Mouse (Mus musculus) fat pad, adult 2 months (tissue): ENCODE measurements at regions not wholly inside any gene's neighbourhood (a gene's known extent, or its start where the extent isn't known, plus 50 kb on each side); places are given as distances from the start of the nearest gene placed in this dataset.

Source experiments
- DNase-seq: peaks from one replicate; pipeline ENCODE4 v3.0.0-alpha.2; 2011; ENCODE audit warnings: low read depth, low spot score; ENCODE audit errors: extremely low read depth

GRCm38 (mm10) chr17:45929591-45929990, 102.6 kb downstream of the Vegfa start:
- no peak for DNase-seq

GRCm38 (mm10) chr17:45928903-45929477, 103.2 kb downstream of the Vegfa start:
- no peak for DNase-seq

GRCm38 (mm10) chr17:45928013-45928412, 104.2 kb downstream of the Vegfa start:
- DNase-seq = no peak

DNA sequence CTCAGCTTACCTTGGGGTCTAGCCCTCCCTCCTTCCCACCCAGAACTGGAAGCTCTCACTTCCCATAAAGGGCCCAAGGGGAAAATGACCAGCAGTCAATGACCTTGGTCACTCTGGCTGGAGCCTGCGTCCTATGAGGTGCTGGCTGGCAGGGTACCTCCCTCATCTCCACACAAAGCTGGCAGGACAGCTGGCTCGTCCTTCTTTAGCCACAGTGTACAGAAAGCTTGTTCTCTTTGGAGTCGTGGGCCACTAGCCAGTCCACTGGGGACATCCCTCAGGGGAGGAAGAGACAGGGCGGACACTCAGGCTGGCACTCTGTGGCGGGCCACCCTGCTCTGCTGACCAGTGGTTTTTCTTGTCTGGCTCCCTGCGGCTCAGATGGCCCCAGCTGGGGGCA, 106.3 kb downstream of the Vegfa start:
- DNase-seq = no peak

DNA sequence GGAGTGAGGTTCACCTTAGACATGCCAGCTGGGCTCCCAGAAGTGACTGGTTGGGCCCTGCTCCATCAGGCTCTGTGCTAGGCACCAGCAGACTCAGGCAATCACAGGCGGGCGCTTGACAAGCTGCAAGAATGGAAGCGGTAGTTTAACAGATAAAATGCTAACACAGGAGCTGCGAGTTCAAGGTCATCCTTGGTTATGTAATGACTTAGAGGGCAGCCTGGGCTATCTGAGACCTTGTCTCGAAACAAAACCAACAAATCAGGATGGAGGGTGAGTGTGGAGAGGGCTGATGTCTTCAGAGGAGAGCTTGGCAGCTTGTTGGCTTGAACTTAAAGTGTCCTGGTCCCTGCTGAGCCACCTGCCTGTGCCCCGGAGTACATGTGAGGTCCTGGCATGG, 107.6 kb downstream of the Vegfa start:
- no peak for DNase-seq

- DNase-seq = no peak
Observed at GRCm38 (mm10) chr17:45923217-45923730, 108.9 kb downstream of the Vegfa start.

GRCm38 (mm10) chr17:45917647-45918046, 114.5 kb downstream of the Vegfa start:
- DNase-seq = no peak

GRCm38 (mm10) chr17:45916937-45917336, 115.2 kb downstream of the Vegfa start:
- no peak for DNase-seq

DNA sequence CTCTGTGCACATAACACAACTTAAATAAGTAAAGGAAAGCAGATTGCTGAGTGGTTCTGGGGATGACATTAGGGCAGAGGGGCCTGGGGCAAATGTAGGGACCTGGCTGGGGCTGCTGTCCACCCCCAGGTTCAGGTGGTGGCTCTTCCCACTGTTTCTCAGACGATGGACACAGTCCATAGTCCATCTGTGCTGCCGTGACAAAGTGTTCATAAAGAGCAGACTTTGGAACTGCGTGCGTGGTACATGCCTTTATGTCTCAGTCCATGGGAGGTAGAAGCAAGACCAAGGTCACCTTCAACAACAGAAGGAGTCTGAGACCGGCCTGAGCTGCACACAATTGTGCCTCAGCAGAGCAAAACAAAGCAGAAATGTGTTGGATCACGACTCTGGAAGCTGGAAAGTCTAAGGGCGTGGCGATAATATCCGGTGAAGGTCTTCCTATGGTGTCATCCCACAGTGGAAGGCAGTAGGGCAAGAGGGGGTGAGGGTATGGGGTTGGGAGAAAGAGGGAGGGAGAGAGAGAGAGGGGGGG, 117.4 kb downstream of the Vegfa start:
- DNase-seq = no peak

GRCm38 (mm10) chr17:45914237-45914636, 117.9 kb downstream of the Vegfa start:
- DNase-seq = no peak

DNA sequence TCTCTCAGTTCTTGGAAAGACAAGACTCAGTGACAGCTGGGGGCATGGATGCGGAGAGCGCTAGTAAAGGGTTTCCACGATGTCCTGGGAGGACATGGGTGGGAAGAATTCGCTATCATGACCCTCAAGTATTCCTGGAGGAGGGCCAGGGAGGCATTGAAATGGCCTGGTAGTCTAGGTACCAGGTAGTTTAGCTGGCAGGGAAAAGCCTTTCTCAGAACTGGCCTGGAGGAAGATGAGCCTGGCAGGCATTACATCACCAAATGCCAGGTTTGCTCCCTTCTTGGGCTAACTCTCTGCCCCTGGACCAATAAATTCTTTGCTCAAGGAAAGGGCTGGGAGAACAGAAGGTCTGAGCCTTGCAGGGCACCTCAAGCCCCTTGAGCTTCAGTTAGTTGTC, 118.5 kb downstream of the Vegfa start:
- DNase-seq = no peak

- no peak for DNase-seq
Observed at GRCm38 (mm10) chr17:45912165-45912564, 120.0 kb downstream of the Vegfa start.

DNA sequence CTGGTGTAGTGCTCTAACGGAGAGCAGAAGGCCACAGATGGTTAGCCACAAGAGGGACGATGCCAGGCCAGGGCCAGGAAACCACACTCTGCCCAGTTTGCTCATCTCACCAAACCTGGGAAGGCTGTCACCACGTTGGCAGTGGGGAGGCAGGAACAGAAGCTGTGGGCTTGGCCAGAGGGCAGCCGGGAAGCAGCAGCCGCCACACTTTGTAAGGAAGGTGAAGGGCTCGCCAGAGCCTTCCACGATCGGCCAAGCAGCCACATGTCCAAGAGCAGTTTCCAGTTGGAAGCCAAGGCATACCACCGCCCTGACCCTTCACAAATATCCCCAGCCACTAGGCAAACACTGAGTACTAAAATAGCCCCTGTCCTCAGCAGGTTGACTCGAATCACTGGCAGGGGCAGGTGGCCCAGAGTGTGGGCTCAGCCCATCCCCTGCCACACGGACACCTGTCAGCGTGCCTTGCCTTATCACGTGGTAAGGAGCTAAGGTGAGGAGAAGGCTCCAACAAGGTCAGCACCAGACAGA, 120.9 kb downstream of the Vegfa start:
- no peak for DNase-seq

GRCm38 (mm10) chr17:45910245-45910644, 121.9 kb downstream of the Vegfa start:
- no peak for DNase-seq

DNA sequence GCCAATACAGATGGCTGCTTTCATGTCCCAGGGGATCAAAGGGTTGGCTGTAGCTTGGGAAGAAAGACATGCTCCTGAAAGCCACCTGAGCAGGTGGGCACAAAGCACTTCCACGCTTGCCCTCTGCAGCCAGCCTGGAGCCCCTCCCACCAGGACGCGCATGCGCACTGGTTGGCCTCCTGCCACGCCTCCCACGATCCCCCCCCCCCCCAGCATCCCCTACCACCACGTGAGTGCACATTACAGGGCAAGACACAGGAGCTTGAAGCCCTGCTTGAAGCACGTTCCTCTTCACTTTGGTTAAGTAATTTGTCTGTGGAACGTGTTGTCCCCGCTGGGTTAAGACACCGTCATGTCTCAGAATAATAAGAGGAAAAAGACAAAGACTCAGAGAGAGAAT, 124.6 kb downstream of the Vegfa start:
- no peak for DNase-seq

DNA sequence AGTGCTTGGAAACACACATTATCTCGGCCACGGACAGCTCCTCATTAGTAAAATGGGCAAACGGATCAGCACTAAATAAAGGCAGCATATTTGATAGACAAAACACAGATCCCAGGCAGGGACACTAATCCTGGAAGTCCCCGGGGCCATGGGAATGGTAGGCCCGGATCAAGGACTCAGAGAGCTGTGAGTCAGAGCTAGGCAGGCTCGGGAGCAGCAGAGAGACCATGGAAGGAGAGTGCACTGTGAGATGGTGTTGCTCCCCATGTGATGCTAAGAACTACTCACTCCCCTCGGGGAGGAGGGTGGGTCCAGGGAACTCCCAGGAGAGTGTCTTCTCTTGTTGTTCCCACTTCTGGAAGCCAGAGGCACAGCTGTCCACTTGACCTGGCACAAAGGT, 126.6 kb downstream of the Vegfa start:
- DNase-seq = no peak

- DNase-seq = no peak
Observed at GRCm38 (mm10) chr17:45904251-45904650, 127.9 kb downstream of the Vegfa start.

DNA sequence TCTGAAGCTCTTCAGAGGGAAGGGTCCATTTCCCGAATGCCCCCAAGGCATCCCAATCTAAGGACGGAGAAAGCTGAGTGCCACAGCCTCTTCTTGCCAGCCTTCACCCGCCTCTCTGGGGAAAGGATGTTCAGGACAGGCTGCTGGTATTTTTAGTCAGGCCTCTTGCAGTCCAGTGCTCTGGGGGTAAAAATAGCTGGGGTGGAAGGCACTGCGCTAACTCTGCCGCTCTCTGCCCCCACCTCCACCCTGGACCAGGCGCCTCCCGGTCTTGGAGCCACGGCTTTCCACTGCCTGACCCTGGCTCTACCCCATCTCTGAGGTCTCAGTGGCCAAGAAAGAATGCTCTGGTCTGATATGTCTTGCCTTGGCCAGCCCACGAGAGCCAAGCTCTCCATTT, 128.9 kb downstream of the Vegfa start:
- no peak for DNase-seq

DNA sequence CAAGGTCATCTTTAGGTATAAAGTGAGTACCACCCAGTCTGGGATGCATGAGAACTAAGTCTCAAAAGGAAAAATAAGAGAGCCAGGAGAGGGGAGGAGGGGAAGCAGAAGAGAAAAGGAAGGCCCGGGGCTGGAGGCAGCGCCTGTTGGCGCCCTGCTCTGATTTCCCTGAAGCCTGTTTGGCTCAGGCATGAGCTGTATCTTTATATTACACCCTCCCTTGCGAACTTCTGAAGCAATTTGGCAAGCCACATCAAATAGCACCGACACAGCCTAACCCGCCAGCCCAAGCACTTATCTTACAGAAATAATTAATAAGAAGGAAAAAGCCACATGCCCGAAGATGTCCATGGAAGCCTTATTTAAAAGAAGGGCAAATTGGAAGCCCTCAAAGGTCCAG, 129.5 kb downstream of the Vegfa start:
- no peak for DNase-seq

- DNase-seq = no peak
Observed at GRCm38 (mm10) chr17:45896922-45897302, 135.3 kb downstream of the Vegfa start.

DNA sequence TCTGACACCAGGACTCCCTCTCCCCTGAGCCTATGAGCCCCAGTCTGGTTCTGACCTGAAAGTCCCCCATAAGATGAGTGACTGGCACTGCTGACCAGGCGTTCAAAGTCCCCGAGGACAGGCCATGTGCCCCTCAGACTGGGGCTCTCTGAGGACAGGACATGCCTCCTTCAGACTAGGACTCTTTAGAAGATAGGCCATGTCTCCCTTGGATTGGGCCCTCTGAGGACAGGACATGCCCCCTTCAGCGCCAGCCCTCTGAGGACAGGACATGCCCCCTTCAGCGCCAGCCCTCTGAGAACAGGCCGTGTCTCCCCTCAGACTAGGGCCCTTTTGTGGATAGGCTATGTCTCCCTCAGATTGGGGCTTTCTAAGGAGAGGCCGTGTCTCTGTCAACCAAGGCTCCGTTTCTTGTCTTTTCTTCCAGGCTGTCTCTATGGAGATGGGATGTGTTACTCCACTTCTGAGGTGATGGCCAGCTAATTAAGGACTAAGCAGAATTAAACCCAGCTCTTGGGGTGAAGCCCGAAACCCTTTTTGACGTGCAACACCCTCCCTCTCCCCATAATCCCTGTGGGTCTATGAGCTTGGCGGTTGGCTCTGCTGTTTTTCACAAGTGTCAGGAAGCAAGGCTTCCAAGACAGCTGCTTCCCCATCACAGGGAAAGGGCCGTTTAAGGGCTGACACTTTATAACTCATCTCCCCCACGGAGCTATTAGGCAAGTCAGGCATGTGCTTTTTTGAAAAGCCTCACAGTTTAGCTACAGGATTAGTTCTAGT, 135.8 kb downstream of the Vegfa start:
- no peak for DNase-seq

- DNase-seq = no peak
Observed at GRCm38 (mm10) chr17:45894166-45894565, 138.0 kb downstream of the Vegfa start.
